Mouse (Mus musculus) ES-E14 (cell line): ENCODE measurements around the gene Cacna1i. TPM values are rescaled to one million over a fixed set of nuclear protein-coding genes. Genes with fewer than 3 reads are reported as not detected.

Experiments
- DNase-seq: peaks from one replicate; pipeline ENCODE4 v3.0.0-alpha.2; 2013; ENCODE audit warnings: low read depth, low spot score
- H3K27ac ChIP-seq: 2 replicates; pipeline ENCODE4 v1.5.1; 2012; ENCODE audit warnings: low read depth, mild to moderate bottlenecking, low read length, moderate library complexity, mixed read lengths; ENCODE audit not compliant: poor library complexity, insufficient read depth, severe bottlenecking
- H3K36me3 ChIP-seq: 2 replicates; pipeline ENCODE4 v1.6.1; 2012; ENCODE audit warnings: mild to moderate bottlenecking, low read length, moderate library complexity, mixed read lengths; ENCODE audit not compliant: control insufficient read depth, poor library complexity, insufficient read depth, severe bottlenecking
- H3K4me1 ChIP-seq, 2 experiments: fragments of 150-350 bp in 1 of 2; sonication (generic) in 1 of 2; 2 replicates each; pipeline ENCODE4 v1.6.1; 2012; ENCODE audit warnings: low read length in 2 of 2, mild to moderate bottlenecking in 1 of 2, mixed read lengths in 1 of 2; ENCODE audit not compliant: control insufficient read depth in 2 of 2, insufficient read depth in 2 of 2, poor library complexity in 1 of 2
- H3K4me3 ChIP-seq, 2 experiments: fragments of 150-350 bp in 1 of 2; sonication (generic) in 1 of 2; 2 replicates each; pipeline ENCODE4 v1.5.1; 2012; ENCODE audit warnings: low read length in 2 of 2, low read depth in 1 of 2, mild to moderate bottlenecking in 1 of 2, mixed read lengths in 1 of 2; ENCODE audit not compliant: insufficient read depth in 1 of 2, poor library complexity in 1 of 2, severe bottlenecking in 1 of 2
- H3K9ac ChIP-seq: 2 replicates; pipeline ENCODE4 v1.6.1; 2012; ENCODE audit warnings: low read depth, mild to moderate bottlenecking, low read length, mixed read lengths; ENCODE audit not compliant: poor library complexity, insufficient read depth, severe bottlenecking
- H3K9me3 ChIP-seq: fragments of 150-350 bp; sonication (generic); 2 replicates; pipeline ENCODE4 v1.6.1; 2012; ENCODE audit warnings: low read depth, mild to moderate bottlenecking, low read length; ENCODE audit not compliant: control insufficient read depth, insufficient read depth
- CHD2 ChIP-seq: IDR thresholded peaks from 2 replicates; pipeline ENCODE4 v1.6.1; 2014; ENCODE audit warnings: mild to moderate bottlenecking, low read depth, low read length, inconsistent platforms
- HCFC1 ChIP-seq: IDR thresholded peaks from 2 replicates; pipeline ENCODE4 v1.6.1; 2012; ENCODE audit warnings: low read length, inconsistent platforms, borderline replicate concordance; ENCODE audit not compliant: insufficient read depth
- MAFK ChIP-seq: IDR thresholded peaks from 2 replicates; pipeline ENCODE4 v1.6.1; 2014; ENCODE audit warnings: mild to moderate bottlenecking, low read depth, low read length, inconsistent platforms; ENCODE audit not compliant: insufficient read depth
- ZC3H11A ChIP-seq: IDR thresholded peaks from 2 replicates; pipeline ENCODE4 v1.6.1; 2012; ENCODE audit warnings: low read depth, mild to moderate bottlenecking, inconsistent platforms, low read length, borderline replicate concordance
- ZNF384 ChIP-seq: IDR thresholded peaks from 2 replicates; pipeline ENCODE4 v1.6.1; 2012; ENCODE audit warnings: low read depth, low read length, inconsistent platforms
- in situ Hi-C, 2 experiments: fragments of 600-800 bp; cut with MboI; formaldehyde crosslinking; loops; one replicate each; pipeline ENCODE4 v1.15.1; 2025; ENCODE audit warnings: low sequenced_read_pairs in 2 of 2, inconsistent platforms in 1 of 2; ENCODE audit not compliant: unreplicated experiment in 2 of 2
- total RNA-seq: library from RNA; depleted of rRNA; stranded (reverse); fragments of 300-350 nt; gene quantifications from 2 replicates; pipeline ENCODE4 v1.2.3, GENCODE M21; 2012

Cacna1i gene
- total RNA-seq, 1 experiment: 1.7 TPM

DNA sequence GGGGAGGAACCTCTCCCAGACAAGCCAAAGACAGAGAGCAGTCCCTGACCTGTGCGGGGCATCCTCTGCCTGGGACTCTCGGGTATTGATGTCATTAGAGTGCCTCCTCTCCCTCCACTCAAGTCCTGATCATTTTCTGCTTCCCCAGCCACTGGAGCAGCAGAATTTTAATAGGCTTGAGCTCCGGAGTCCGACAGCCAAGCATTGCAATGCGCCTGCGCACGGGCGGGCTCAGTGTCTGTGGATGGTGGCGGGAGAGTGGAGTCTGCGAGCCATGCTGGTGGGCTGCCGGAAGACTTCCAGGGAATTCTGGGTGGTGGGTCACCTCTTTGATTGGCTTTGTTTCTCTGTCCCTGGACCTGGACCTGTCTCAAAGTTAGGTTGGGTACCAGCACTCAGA is 143.3 kb downstream of the Cacna1i start:
- H3K4me3 ChIP-seq: no peak overlapping the region
- no peaks in the 10 kb centered on the region for H3K36me3 ChIP-seq
- in situ Hi-C loops: no loop called here
- peak; percentile 2 for DNase-seq
- no peaks in the 10 kb centered on the region for H3K9me3 ChIP-seq
- TF ChIP-seq MAFK (no peak), ZC3H11A (no peak)
- no peak overlapping the region for H3K9ac ChIP-seq
- H3K27ac ChIP-seq: no peak overlapping the region
- no peaks in the 10 kb centered on the region for H3K4me1 ChIP-seq

DNA sequence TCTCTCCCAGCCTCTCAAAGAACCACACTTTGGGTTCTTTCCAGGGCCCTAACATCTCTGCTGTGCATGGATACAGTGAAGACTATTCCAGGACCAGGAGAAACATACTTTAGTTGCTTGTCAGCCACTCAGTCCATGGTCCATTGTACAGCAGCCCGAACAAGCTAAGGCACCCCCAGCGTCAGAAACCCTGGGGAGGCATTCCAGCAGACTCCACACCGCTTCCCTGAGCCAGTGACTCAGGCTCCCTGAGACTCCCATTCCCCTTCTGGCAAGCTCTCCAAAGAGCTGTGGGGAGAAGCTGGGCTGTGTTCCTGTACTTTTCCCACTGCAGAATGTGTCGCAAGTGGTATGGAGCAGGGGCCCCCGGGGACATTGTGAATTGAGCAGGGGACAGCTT is 149.9 kb downstream of the Cacna1i start:
- no peak overlapping the region for H3K4me3 ChIP-seq
- H3K36me3 ChIP-seq: no peaks in the 10 kb centered on the region
- no peaks in the 10 kb centered on the region for H3K4me1 ChIP-seq
- no peak for DNase-seq
- TF ChIP-seq ZC3H11A (no peak), ZNF384 (no peak), MAFK (no peak), CHD2 (no peak), HCFC1 (no peak)
- no peak overlapping the region for H3K9ac ChIP-seq
- H3K27ac ChIP-seq: no peak overlapping the region
- in situ Hi-C loops: no loop called here
- H3K9me3 ChIP-seq: no peaks in the 10 kb centered on the region

DNA sequence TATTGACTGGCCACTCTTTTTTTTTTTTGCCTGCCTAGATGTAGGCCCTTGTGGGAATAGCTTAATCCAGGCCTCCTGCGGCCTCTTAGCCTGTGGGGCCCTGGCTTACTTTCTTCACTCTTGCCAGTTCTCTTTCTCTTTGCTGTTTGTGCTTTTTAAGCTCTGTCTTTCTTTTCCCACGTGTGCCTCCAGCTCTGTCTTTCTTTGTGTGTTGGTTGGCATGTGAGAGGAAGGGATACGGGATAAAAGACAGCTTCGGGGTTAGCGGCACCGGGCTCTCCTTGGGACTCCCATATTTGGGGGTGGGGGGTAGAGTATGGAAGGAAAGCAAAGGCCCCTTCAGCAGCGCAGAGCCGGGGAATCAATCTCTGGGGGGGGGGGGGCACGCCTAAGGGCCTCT is 151.0 kb downstream of the Cacna1i start:
- H3K36me3 ChIP-seq: no peaks in the 10 kb centered on the region
- H3K9me3 ChIP-seq: no peaks in the 10 kb centered on the region
- H3K9ac ChIP-seq: no peak overlapping the region
- DNase-seq: no peak
- in situ Hi-C loops: no loop called here
- H3K27ac ChIP-seq: no peak overlapping the region
- H3K4me1 ChIP-seq: no peaks in the 10 kb centered on the region
- H3K4me3 ChIP-seq: no peak overlapping the region
- TF ChIP-seq CHD2 (no peak), HCFC1 (no peak), MAFK (no peak)

GRCm38 (mm10) chr15:80438423-80438822 is 151.4 kb downstream of the Cacna1i start:
- Histone ChIP-seq H3K9me3 (no peaks in the 10 kb centered on the region), H3K4me3 (no peak overlapping the region), H3K4me1 (no peaks in the 10 kb centered on the region), H3K9ac (no peak overlapping the region), H3K36me3 (no peaks in the 10 kb centered on the region), H3K27ac (no peak overlapping the region)
- in situ Hi-C loops: no loop called here
- no peak for DNase-seq
- TF ChIP-seq CHD2 (no peak), HCFC1 (no peak), MAFK (no peak), ZNF384 (no peak), ZC3H11A (no peak)

DNA sequence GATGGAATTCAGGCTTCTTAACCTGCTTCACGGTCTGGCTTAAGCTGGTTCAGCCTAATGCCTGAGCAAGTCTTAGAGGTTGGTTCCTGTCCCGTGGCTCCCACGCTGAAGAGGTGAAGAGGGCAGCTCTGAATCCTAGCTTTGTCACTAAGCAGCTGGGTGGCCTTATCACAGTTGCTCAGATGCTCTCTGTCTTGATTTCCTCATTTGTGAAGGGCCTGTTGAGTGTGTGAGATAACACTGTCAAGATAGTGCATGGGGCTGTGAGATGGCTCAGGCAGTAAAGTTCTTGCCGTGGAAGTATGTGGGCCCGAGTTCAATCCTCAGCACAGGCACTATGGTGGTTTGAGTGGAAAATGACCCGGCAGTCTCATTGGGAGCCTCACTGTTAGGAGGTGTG is 153.2 kb downstream of the Cacna1i start:
- TF ChIP-seq MAFK (no peak), ZC3H11A (no peak), ZNF384 (no peak), CHD2 (no peak), HCFC1 (no peak)
- Histone ChIP-seq H3K36me3 (no peaks in the 10 kb centered on the region), H3K9me3 (no peaks in the 10 kb centered on the region), H3K9ac (no peak overlapping the region), H3K4me3 (no peak overlapping the region), H3K27ac (no peak overlapping the region), H3K4me1 (no peaks in the 10 kb centered on the region)
- no peak for DNase-seq
- in situ Hi-C loops: no loop called here
